Mouse (Mus musculus) forebrain, embryonic 14.5 days (tissue): ENCODE measurements around the gene Tnfrsf1a. TPM values are rescaled to one million over a fixed set of nuclear protein-coding genes. Genes with fewer than 3 reads are reported as not detected.

Experiments
- ATAC-seq: fragments of 200-750 bp; cut with Nextera tagmentation; 2 replicates; pipeline ENCODE4 v1.8.0; 2017; ENCODE audit warnings: mild to moderate bottlenecking, moderate library complexity
- DNase-seq: peaks from one replicate; pipeline ENCODE4 v3.0.0-alpha.2; 2015; ENCODE audit warnings: low spot score
- H3K27ac ChIP-seq: fragments of 300-500 bp; sonication (generic); 2 replicates; pipeline ENCODE4 v1.5.1; 2014; ENCODE audit warnings: low read depth, mild to moderate bottlenecking, control low read depth, low read length, moderate library complexity
- H3K27me3 ChIP-seq: fragments of 300-500 bp; sonication (generic); replicated peaks from 2 replicates; pipeline ENCODE4 v1.6.1; 2014; ENCODE audit warnings: low read length, control low read depth, mixed read lengths; ENCODE audit not compliant: control insufficient read depth, insufficient read depth
- H3K36me3 ChIP-seq: fragments of 300-500 bp; sonication (generic); 2 replicates; pipeline ENCODE4 v1.6.1; 2014; ENCODE audit warnings: low read length, control low read depth; ENCODE audit not compliant: control insufficient read depth, insufficient read depth
- H3K4me1 ChIP-seq: fragments of 300-500 bp; sonication (generic); 2 replicates; pipeline ENCODE4 v1.6.1; 2014; ENCODE audit warnings: antibody characterized with exemption, low read length, control low read depth; ENCODE audit not compliant: control insufficient read depth, insufficient read depth
- H3K4me2 ChIP-seq: fragments of 300-500 bp; sonication (generic); 2 replicates; pipeline ENCODE4 v1.6.1; 2014; ENCODE audit warnings: mild to moderate bottlenecking, control low read depth, low read length
- H3K4me3 ChIP-seq: fragments of 300-500 bp; sonication (generic); 2 replicates; pipeline ENCODE4 v1.5.1; 2014; ENCODE audit warnings: low read depth, low read length, control low read depth
- H3K9ac ChIP-seq: fragments of 300-500 bp; sonication (generic); 2 replicates; pipeline ENCODE4 v1.6.1; 2014; ENCODE audit warnings: mild to moderate bottlenecking, low read length, control low read depth, moderate library complexity
- H3K9me3 ChIP-seq: fragments of 300-500 bp; sonication (generic); replicated peaks from 2 replicates; pipeline ENCODE4 v1.6.1; 2016; ENCODE audit warnings: low read length, control low read depth, mixed read lengths; ENCODE audit not compliant: control insufficient read depth
- WGBS: fragments of 180-500 bp; shearing (Covaris S2); extraction: QIAGEN DNeasy Blood & Tissue Kit; methylation state at CpG from one replicate; pipeline ENCODE4 v1.1.7; 2014; 5-methylcytosine and 5-hydroxymethylcytosine counted together
- polyA plus RNA-seq: library from polyadenylated mRNA; unstranded; fragments of >200 nt; fragmentation: Nextera tagmentation; extraction: Ambion mirVana; gene quantifications from 2 replicates; pipeline ENCODE4 v1.2.1, GENCODE M21; 2014

Gene Tnfrsf1a
- polyA plus RNA-seq, 1 experiment from 2014 or later = 14.2 TPM

GRCm38 (mm10) chr6:125380372-125381360, 31.5 kb downstream of the Tnfrsf1a start, which contains the start of gene Plekhg6:
Plekhg6 (minus strand) TSS chr6:125380793.
- H3K27ac ChIP-seq = no peak within 1 kb of the TSS
- H3K27me3 ChIP-seq = peaks cover 31% of the 10 kb centered on the region
- ATAC-seq (no peak), DNase-seq (no peak)
- H3K4me1 ChIP-seq = no peaks in the 10 kb centered on the region
- H3K9me3 ChIP-seq = no peaks in the 10 kb centered on the region
- H3K36me3 ChIP-seq = no peaks in the 10 kb centered on the region
- H3K4me2 ChIP-seq = peak within 1 kb of the TSS; percentile 48
- peak within 1 kb of the TSS; percentile 10 for H3K4me3 ChIP-seq
- WGBS = 9% methylated on average over 37 of the region's 40 CpGs
- H3K9ac ChIP-seq = no peak within 1 kb of the TSS

GRCm38 (mm10) chr6:125382024-125382423, 32.9 kb downstream of the Tnfrsf1a start:
- Histone ChIP-seq H3K9me3 (no peaks in the 10 kb centered on the region), H3K9ac (no peak overlapping the region), H3K4me2 (no peak overlapping the region), H3K4me1 (no peaks in the 10 kb centered on the region), H3K36me3 (no peaks in the 10 kb centered on the region), H3K27me3 (peaks cover 31% of the 10 kb centered on the region), H3K27ac (no peak overlapping the region), H3K4me3 (no peak overlapping the region)
- 65% methylated on average over 2 of the region's 2 CpGs for WGBS
- ATAC-seq = no peak
- DNase-seq = no peak

DNA sequence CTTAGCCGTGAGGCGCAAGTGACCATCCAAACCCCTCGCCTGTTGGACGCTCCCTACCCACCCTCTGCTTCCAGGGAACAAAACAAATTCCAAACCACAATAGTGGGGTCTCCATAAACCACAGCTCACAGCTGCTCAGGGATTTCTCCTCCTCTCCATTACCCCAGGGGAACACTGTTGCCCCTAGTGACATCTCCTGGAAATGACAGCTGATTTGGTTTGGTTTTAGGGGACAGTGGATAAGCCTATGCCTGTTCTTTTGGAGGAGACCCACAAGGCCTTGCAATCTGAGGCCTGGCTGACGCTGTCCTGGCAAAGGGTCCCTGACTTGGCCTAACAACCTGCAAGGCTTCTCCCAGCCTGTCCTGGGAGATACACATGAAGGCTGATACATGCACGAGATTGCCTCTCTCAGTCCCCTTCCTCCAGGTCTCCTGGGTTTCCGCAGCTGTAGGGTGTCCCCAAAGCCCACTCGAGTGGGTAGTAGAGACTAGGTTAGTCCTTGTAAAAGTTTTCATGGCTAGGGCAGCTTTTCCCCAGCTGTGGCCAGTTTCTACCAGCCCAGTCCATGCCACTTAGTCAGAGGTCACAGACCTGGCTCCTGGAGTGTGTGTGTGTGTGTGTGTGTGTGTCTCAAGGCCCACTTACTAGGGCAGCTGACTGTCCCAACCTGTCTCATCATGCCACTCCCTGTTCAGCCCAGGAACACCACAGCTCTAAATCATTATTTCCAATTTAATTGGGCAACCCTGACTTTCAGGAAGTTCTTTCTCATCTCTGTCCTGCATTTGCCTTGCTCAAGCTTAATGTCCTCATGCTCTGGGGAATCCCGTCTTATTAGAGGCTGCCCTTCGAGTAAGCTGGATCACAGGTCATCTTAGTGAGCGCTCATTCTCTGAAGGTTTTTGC, 36.2 kb downstream of the Tnfrsf1a start:
- DNase-seq = peak; percentile 40
- no peaks in the 10 kb centered on the region for H3K36me3 ChIP-seq
- no peak for ATAC-seq
- no peaks in the 10 kb centered on the region for H3K4me1 ChIP-seq
- H3K4me3 ChIP-seq = no peak overlapping the region
- H3K9me3 ChIP-seq = no peaks in the 10 kb centered on the region
- no peak overlapping the region for H3K4me2 ChIP-seq
- H3K9ac ChIP-seq = no peak overlapping the region
- H3K27me3 ChIP-seq = peaks cover 13% of the 10 kb centered on the region
- H3K27ac ChIP-seq = no peak overlapping the region
- 63% methylated on average over 11 of the region's 11 CpGs for WGBS

DNA sequence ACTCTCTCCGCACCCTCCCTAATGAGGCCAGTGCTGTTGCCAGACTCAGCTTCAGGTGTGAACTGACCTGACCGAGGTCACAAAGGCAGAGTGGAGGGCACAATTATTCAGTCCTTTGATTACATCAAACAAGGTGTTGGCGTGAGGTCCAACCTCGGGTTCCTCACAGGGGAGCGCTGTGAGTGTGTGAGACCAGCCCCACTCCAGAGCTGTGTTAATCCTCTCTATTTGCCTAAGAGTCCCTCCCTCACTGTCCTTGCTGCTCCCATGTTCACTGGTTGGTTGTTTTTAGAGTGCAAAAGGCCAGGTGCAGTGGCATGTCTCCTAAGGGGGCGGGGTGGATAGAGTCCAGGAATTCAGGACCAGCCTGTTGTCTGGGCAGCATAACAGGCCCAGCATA, 36.9 kb downstream of the Tnfrsf1a start:
- 78% methylated on average over 6 of the region's 6 CpGs for WGBS
- Histone ChIP-seq H3K9ac (no peak overlapping the region), H3K4me2 (no peak overlapping the region), H3K27ac (no peak overlapping the region), H3K9me3 (no peaks in the 10 kb centered on the region), H3K27me3 (peaks cover 5% of the 10 kb centered on the region; the same call in 1 of the 2 replicates), H3K4me1 (no peaks in the 10 kb centered on the region), H3K4me3 (no peak overlapping the region), H3K36me3 (no peaks in the 10 kb centered on the region)
- ATAC-seq (no peak), DNase-seq (no peak)

DNA sequence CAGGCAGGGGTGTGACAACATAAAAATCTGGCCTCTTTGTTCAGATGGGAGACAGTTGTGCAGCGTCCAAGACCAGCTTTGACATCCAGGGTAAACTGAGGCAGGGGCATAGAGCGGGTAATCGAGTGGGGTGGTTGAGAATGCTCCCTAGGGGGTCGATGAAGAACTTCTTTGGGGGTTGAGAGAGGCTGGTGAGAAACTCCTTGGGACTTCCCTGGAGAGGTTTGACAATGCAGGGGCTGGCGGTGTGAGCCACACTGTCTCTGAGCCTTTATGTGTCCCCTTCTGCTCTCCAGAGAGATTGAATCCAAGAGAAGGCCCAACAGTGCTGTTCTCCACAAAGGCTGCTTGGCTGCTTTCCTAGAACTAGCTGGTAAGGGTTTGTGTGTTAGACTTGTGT, 40.7 kb downstream of the Tnfrsf1a start:
- WGBS = 88% methylated on average over 5 of the region's 5 CpGs
- no peak overlapping the region for H3K4me2 ChIP-seq
- no peaks in the 10 kb centered on the region for H3K4me1 ChIP-seq
- H3K36me3 ChIP-seq = no peaks in the 10 kb centered on the region
- DNase-seq = no peak
- H3K4me3 ChIP-seq = no peak overlapping the region
- no peaks in the 10 kb centered on the region for H3K27me3 ChIP-seq
- no peak overlapping the region for H3K9ac ChIP-seq
- ATAC-seq = no peak
- H3K9me3 ChIP-seq = no peaks in the 10 kb centered on the region
- no peak overlapping the region for H3K27ac ChIP-seq

DNA sequence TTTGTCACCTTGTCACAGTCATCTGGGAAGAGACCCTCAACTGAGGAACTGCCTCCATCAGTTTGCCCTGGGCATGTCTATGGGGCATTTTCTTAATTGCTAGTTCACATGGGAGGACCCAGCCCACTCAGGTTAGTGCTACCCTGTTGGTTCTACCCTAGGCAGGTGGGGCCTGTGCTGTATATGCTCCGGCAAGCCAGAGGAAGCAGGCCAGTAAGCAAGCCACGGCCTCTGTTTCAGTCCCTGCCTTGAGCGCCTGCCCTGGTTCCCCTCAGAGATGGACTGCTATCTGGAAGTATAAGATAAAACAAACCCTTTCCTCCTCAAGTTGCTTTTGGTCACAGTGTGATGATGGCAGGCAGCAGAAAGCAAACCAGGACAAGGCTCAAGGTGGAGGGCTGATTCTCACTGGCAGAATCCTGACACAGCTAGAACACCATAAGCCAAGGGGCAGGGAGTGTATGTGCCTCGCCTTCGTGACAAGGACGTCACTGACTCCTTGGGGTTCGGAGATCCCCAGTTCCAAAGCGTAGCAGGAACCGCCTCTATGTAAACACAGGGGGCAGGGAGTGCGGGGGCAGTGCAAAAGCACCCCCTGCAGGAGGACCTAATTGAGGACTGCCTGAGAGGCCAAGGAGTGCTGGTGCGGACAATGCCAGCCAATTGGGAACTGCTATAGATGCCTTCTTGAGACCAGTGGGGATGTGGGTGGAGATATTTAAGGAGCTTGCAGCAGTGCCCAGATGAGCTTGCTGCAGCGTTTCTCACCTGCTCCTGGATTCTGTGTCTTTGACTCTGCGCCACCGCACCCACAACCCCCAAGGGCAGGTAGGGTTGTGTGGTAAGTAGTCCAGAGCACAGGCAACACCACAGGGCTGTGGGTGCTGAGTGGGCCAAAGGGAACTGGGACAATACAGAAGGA, 56.6 kb downstream of the Tnfrsf1a start:
- Histone ChIP-seq H3K9me3 (no peaks in the 10 kb centered on the region), H3K27ac (no peak overlapping the region), H3K36me3 (no peaks in the 10 kb centered on the region), H3K4me3 (no peak overlapping the region), H3K27me3 (no peaks in the 10 kb centered on the region; the same call in 1 of the 2 replicates), H3K9ac (no peak overlapping the region), H3K4me2 (no peak overlapping the region), H3K4me1 (no peaks in the 10 kb centered on the region)
- 64% methylated on average over 14 of the region's 14 CpGs for WGBS
- DNase-seq = no peak
- ATAC-seq = no peak

DNA sequence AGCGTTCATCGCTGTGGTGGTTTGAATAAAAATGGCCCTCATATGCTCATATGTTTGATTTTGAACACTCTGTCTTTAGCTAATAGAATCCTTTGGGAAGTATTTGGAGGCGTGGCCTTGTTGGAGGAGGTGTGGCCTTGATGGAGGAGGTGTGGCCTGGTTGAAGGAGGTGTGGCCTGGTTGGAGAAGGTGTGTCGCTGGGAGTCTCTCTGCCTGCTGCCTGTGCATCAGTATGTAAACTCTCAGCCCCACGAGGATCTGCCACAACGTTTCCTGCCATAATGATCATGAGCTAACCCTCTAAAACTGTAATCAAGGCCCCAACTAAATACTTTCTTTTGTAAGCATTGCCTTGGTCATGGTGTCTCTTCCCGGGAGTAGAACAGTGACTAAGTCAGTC, 58.1 kb downstream of the Tnfrsf1a start:
- WGBS = 83% methylated on average over 7 of the region's 7 CpGs
- no peak overlapping the region for H3K9ac ChIP-seq
- no peak for DNase-seq

DNA sequence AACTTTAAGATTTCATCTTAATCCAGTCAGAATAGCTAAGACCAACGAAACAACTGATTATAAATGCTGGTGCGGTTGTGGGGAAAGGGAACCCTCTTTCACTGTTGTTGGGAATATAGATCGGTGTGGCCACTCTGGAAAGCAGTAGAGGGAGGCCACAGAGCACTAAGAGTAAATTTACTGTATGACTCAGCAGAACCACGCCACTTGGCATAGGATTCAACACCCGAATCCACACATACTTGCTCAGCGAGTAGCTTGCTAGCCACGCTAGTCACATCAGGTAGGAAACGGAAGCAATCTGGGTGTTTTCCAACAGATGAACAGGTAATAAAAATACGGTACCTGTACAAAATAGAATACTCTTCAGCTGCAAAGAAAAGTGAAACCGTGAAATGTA, 58.5 kb downstream of the Tnfrsf1a start:
- ATAC-seq (no peak), DNase-seq (no peak)
- 91% methylated on average over 10 of the region's 10 CpGs for WGBS
- H3K27me3 ChIP-seq = no peaks in the 10 kb centered on the region; the same call in 1 of the 2 replicates
- H3K9me3 ChIP-seq = no peaks in the 10 kb centered on the region
- no peak overlapping the region for H3K9ac ChIP-seq
- H3K36me3 ChIP-seq = no peaks in the 10 kb centered on the region
- H3K4me1 ChIP-seq = no peaks in the 10 kb centered on the region
- no peak overlapping the region for H3K27ac ChIP-seq
- H3K4me3 ChIP-seq = no peak overlapping the region
- no peak overlapping the region for H3K4me2 ChIP-seq

More for the DNA sequence above, 58.1 kb downstream of the Tnfrsf1a start:
- Histone ChIP-seq H3K27ac (no peak overlapping the region), H3K4me1 (no peaks in the 10 kb centered on the region), H3K9me3 (no peaks in the 10 kb centered on the region), H3K36me3 (no peaks in the 10 kb centered on the region), H3K4me3 (no peak overlapping the region), H3K4me2 (no peak overlapping the region), H3K27me3 (no peaks in the 10 kb centered on the region; the same call in 1 of the 2 replicates)
- no peak for ATAC-seq
